Comparison of ENCODE assay signal across 20 mouse cellular contexts in genomic region chr11:20037739-20038138, GRCm38 (mm10).
DNase-seq lines count a peak whose midpoint lies in the region; ATAC-seq and TF ChIP-seq lines count a peak whose summit lies in the region.
"Had no signal": no experiment of that assay in that cellular context is flagged by ENCODE, and none has a peak within 500 bp of the region (broad histone marks: within the 10 kb centered on the region; RNA-seq: fewer than 3 reads in every experiment).

No protein-coding gene starts in this region.

- no peak overlapping the region for H3K9ac ChIP-seq in stomach, postnatal 0 days (ENCODE audit: low read length)
- H3K9ac ChIP-seq: forebrain, postnatal 0 days; limb, embryonic 12.5 days had no signal

- no peak for TF ChIP-seq EP300 in stomach, postnatal 0 days (optimal IDR thresholded peaks at IDR 0.05)

- TF ChIP-seq POLR2A in thymus, adult 2 months (IDR thresholded peaks at IDR 0.05; ENCODE audit: control insufficient read depth, extremely low read depth, insufficient read depth, low read length, poor library complexity): no peak

- H3K4me2 ChIP-seq in stomach, postnatal 0 days (replicated peaks; ENCODE audit: low read depth): no peak overlapping the region

- no peak for DNase-seq in left cerebral cortex, adult 2 months (ENCODE audit: extremely low spot score in 1 of 2, low spot score in 2 of 2)
- DNase-seq in left cerebral cortex, adult 8-10 months (ENCODE audit: low spot score in 2 of 2): no peak
- peak; percentile 32 for DNase-seq in thymus, postnatal 0 days (ENCODE audit: low spot score)
- DNase-seq in thymus, adult 2 months: no peak
- DNase-seq in stomach, postnatal 0 days (ENCODE audit: low spot score): no peak
- no peak for DNase-seq in right cerebral cortex, adult 2 months (ENCODE audit: low spot score in 2 of 2)
- DNase-seq in lung, postnatal 10 days: no peak
- DNase-seq: cerebellum, adult 2 months; embryo, embryonic 11 days; forebrain, postnatal 0 days; heart, postnatal 14 days; kidney, adult 2 months; kidney, postnatal 4 days; lung, postnatal 36 days; thymus, postnatal 14 days had no signal

- peak overlapping the region; percentile 86 for H3K27ac ChIP-seq in left cerebral cortex, adult 2 months
- H3K27ac ChIP-seq in thymus, adult 2 months (ENCODE audit: control insufficient read depth, insufficient read depth, low read length): no peak overlapping the region
- no peak overlapping the region for H3K27ac ChIP-seq in stomach, postnatal 0 days (replicated peaks)
- H3K27ac ChIP-seq: heart, embryonic 10.5 days; limb, embryonic 12.5 days had no signal

- intact Hi-C loops in left cerebral cortex, adult 2 months (cut with DNase I): loop anchor here (1.0 to 2.0 kb wide), 2 partner anchors 113 to 203 kb away; partner anchors contain the start of gene Spred2

- H3K9me3 ChIP-seq in stomach, postnatal 0 days (ENCODE audit: control insufficient read depth, low read length): no peaks in the 10 kb centered on the region
- H3K9me3 ChIP-seq: heart, embryonic 10.5 days; limb, embryonic 12.5 days had no signal

- H3K36me3 ChIP-seq in thymus, adult 2 months (ENCODE audit: control insufficient read depth, insufficient read depth, low read length): no peaks in the 10 kb centered on the region
- H3K36me3 ChIP-seq in stomach, postnatal 0 days (ENCODE audit: control insufficient read depth, insufficient read depth, low read length): no peaks in the 10 kb centered on the region
- H3K36me3 ChIP-seq: heart, embryonic 10.5 days; limb, embryonic 12.5 days had no signal

- ATAC-seq in erythroblast, adult 5-6 weeks (replicated peaks; ENCODE audit: low FRiP score, poor library complexity, severe bottlenecking): peak; percentile 53
- 0 out of 2 replicates have a peak, but pooled peaks have one; percentile 30 for ATAC-seq in stomach, postnatal 0 days (ENCODE audit: low FRiP score, low TSS enrichment)
- ATAC-seq: forebrain, postnatal 0 days; hindbrain, embryonic 16.5 days had no signal

- no peak for TF ChIP-seq CTCF in left cerebral cortex, adult 2 months (IDR thresholded peaks at IDR 0.05)
- TF ChIP-seq CTCF in thymus, adult 2 months (IDR thresholded peaks at IDR 0.05; ENCODE audit: borderline replicate concordance, control insufficient read depth, extremely low read depth, insufficient read depth, low read length, poor library complexity): no peak
- no peak for TF ChIP-seq CTCF in stomach, postnatal 0 days (IDR thresholded peaks at IDR 0.05; ENCODE audit: low read depth)

- peaks cover 27% of the 10 kb centered on the region for H3K4me1 ChIP-seq in thymus, adult 2 months (replicated peaks; ENCODE audit: control insufficient read depth, insufficient read depth, low read length)
- H3K4me1 ChIP-seq in stomach, postnatal 0 days (replicated peaks; ENCODE audit: control insufficient read depth, insufficient read depth): no peaks in the 10 kb centered on the region

- 95% methylated on average over 4 of the region's 4 CpGs for WGBS in thymus, adult 2 months
- WGBS in stomach, postnatal 0 days: 87% methylated on average over 4 of the region's 4 CpGs

- H3K4me3 ChIP-seq in left cerebral cortex, adult 2 months: no peak overlapping the region
- H3K4me3 ChIP-seq in thymus, adult 2 months (ENCODE audit: control insufficient read depth, insufficient read depth, low read length): no peak overlapping the region
- H3K4me3 ChIP-seq in stomach, postnatal 0 days (ENCODE audit: low read depth, low read length): no peak overlapping the region
- H3K4me3 ChIP-seq: erythroblast, embryonic 14.5 days; heart, embryonic 10.5 days; limb, embryonic 12.5 days had no signal

- H3K27me3 ChIP-seq in thymus, adult 2 months (ENCODE audit: control insufficient read depth, insufficient read depth, low read length): no peaks in the 10 kb centered on the region
- H3K27me3 ChIP-seq in stomach, postnatal 0 days (ENCODE audit: control insufficient read depth, insufficient read depth, low read length): no peaks in the 10 kb centered on the region
- H3K27me3 ChIP-seq: limb, embryonic 12.5 days had no signal
